Mouse (Mus musculus) hindbrain, embryonic 16.5 days (tissue): ENCODE measurements around the gene Slc25a41. TPM values are rescaled to one million over a fixed set of nuclear protein-coding genes. Genes with fewer than 3 reads are reported as not detected.

ENCODE experiments used
- ATAC-seq: fragments of 200-750 bp; cut with Nextera tagmentation; 2 replicates; pipeline ENCODE4 v1.8.0; 2017; ENCODE audit warnings: moderate TSS enrichment, moderate library complexity
- H3K27ac ChIP-seq: fragments of 300-500 bp; sonication (generic); 2 replicates; pipeline ENCODE4 v1.5.1; 2014; ENCODE audit warnings: low read depth, mild to moderate bottlenecking, control low read depth, low read length, moderate library complexity
- H3K27me3 ChIP-seq: fragments of 300-500 bp; sonication (generic); replicated peaks from 2 replicates; pipeline ENCODE4 v1.6.1; 2014; ENCODE audit warnings: low read length; ENCODE audit not compliant: control insufficient read depth, insufficient read depth
- H3K36me3 ChIP-seq: fragments of 300-500 bp; sonication (generic); 2 replicates; pipeline ENCODE4 v1.6.1; 2014; ENCODE audit warnings: mild to moderate bottlenecking, low read length, moderate library complexity, mixed read lengths; ENCODE audit not compliant: control insufficient read depth, insufficient read depth
- H3K4me1 ChIP-seq: fragments of 300-500 bp; sonication (generic); 2 replicates; pipeline ENCODE4 v1.6.1; 2014; ENCODE audit warnings: low read depth, low read length; ENCODE audit not compliant: control insufficient read depth, insufficient read depth
- H3K4me2 ChIP-seq: fragments of 300-500 bp; sonication (generic); 2 replicates; pipeline ENCODE4 v1.6.1; 2014; ENCODE audit warnings: mild to moderate bottlenecking, low read length, control low read depth, moderate library complexity
- H3K4me3 ChIP-seq: fragments of 300-500 bp; sonication (generic); 2 replicates; pipeline ENCODE4 v1.5.1; 2014; ENCODE audit warnings: mild to moderate bottlenecking, low read length, control low read depth, moderate library complexity
- H3K9ac ChIP-seq: fragments of 300-500 bp; sonication (generic); 2 replicates; pipeline ENCODE4 v1.6.1; 2014; ENCODE audit warnings: low read depth, mild to moderate bottlenecking, control low read depth, low read length, moderate library complexity
- H3K9me3 ChIP-seq: fragments of 300-500 bp; sonication (generic); 2 replicates; pipeline ENCODE4 v1.6.1; 2014; ENCODE audit warnings: mild to moderate bottlenecking, low read length, moderate library complexity; ENCODE audit not compliant: control insufficient read depth
- WGBS: fragments of 180-500 bp; shearing (Covaris S2); extraction: QIAGEN DNeasy Blood & Tissue Kit; methylation state at CpG from one replicate; pipeline ENCODE4 v1.1.7; 2014; 5-methylcytosine and 5-hydroxymethylcytosine counted together
- polyA plus RNA-seq: library from polyadenylated mRNA; unstranded; fragments of >200 nt; fragmentation: Nextera tagmentation; extraction: Ambion mirVana; gene quantifications from 2 replicates; pipeline ENCODE4 v1.2.1, GENCODE M21; 2015

Slc25a41 gene
- polyA plus RNA-seq, 1 experiment from 2014 or later = not detected

- peak; percentile 95 for ATAC-seq
- Histone ChIP-seq H3K4me1 (peaks cover 9% of the 10 kb centered on the region), H3K27me3 (no peaks in the 10 kb centered on the region), H3K27ac (peak overlapping the region; percentile 88), H3K36me3 (peaks cover 16% of the 10 kb centered on the region), H3K4me3 (peak overlapping the region; percentile 75), H3K4me2 (peak overlapping the region; percentile 56), H3K9ac (peak overlapping the region; percentile 83), H3K9me3 (no peaks in the 10 kb centered on the region)
- WGBS = 2% methylated on average over 25 of the region's 25 CpGs
Observed at GRCm38 (mm10) chr17:56989467-56990114, 51.9 kb downstream of the Slc25a41 start.

GRCm38 (mm10) chr17:56988921-56989430 is 52.5 kb downstream of the Slc25a41 start:
- H3K36me3 ChIP-seq = peaks cover 13% of the 10 kb centered on the region
- H3K27me3 ChIP-seq = no peaks in the 10 kb centered on the region
- H3K9me3 ChIP-seq = no peaks in the 10 kb centered on the region
- H3K27ac ChIP-seq = peak overlapping the region; percentile 88
- peak overlapping the region; percentile 56 for H3K4me2 ChIP-seq
- 66% methylated on average over 7 of the region's 7 CpGs for WGBS
- H3K4me1 ChIP-seq = peaks cover 9% of the 10 kb centered on the region
- ATAC-seq = no peak
- H3K4me3 ChIP-seq = peak overlapping the region; percentile 75
- no peak overlapping the region for H3K9ac ChIP-seq

- H3K36me3 ChIP-seq = peaks cover 8% of the 10 kb centered on the region
- no peak for ATAC-seq
- H3K9ac ChIP-seq = no peak overlapping the region
- no peak overlapping the region for H3K4me3 ChIP-seq
- peaks cover 9% of the 10 kb centered on the region for H3K4me1 ChIP-seq
- H3K27ac ChIP-seq = no peak overlapping the region
- H3K27me3 ChIP-seq = no peaks in the 10 kb centered on the region
- H3K4me2 ChIP-seq = no peak overlapping the region
- 87% methylated on average over 7 of the region's 7 CpGs for WGBS
- H3K9me3 ChIP-seq = no peaks in the 10 kb centered on the region
Observed at GRCm38 (mm10) chr17:56988441-56988840, 53.0 kb downstream of the Slc25a41 start.

- no peak for ATAC-seq
- 83% methylated on average over 3 of the region's 3 CpGs for WGBS
- Histone ChIP-seq H3K36me3 (no peaks in the 10 kb centered on the region), H3K9me3 (no peaks in the 10 kb centered on the region), H3K4me2 (no peak overlapping the region), H3K27ac (no peak overlapping the region), H3K4me3 (no peak overlapping the region), H3K4me1 (peaks cover 5% of the 10 kb centered on the region), H3K9ac (no peak overlapping the region), H3K27me3 (no peaks in the 10 kb centered on the region)
Observed at GRCm38 (mm10) chr17:56986105-56986805, 55.2 kb downstream of the Slc25a41 start.

GRCm38 (mm10) chr17:56985656-56986055 is 55.8 kb downstream of the Slc25a41 start:
- ATAC-seq = no peak
- H3K4me2 ChIP-seq = no peak overlapping the region
- no peaks in the 10 kb centered on the region for H3K4me1 ChIP-seq
- WGBS = 73% methylated on average over 3 of the region's 3 CpGs
- no peaks in the 10 kb centered on the region for H3K27me3 ChIP-seq
- H3K4me3 ChIP-seq = no peak overlapping the region
- no peak overlapping the region for H3K27ac ChIP-seq
- H3K36me3 ChIP-seq = no peaks in the 10 kb centered on the region
- H3K9ac ChIP-seq = no peak overlapping the region
- no peaks in the 10 kb centered on the region for H3K9me3 ChIP-seq

- 83% methylated on average over 9 of the region's 9 CpGs for WGBS
- Histone ChIP-seq H3K4me1 (no peaks in the 10 kb centered on the region), H3K4me3 (no peak overlapping the region), H3K27ac (no peak overlapping the region), H3K27me3 (no peaks in the 10 kb centered on the region), H3K4me2 (no peak overlapping the region), H3K9ac (no peak overlapping the region), H3K36me3 (no peaks in the 10 kb centered on the region), H3K9me3 (no peaks in the 10 kb centered on the region)
- no peak for ATAC-seq
Observed at GRCm38 (mm10) chr17:56984886-56985285, 56.6 kb downstream of the Slc25a41 start.

Other genes with a start within 250 kb of the Slc25a41 start
- 4.9 and 6.5 TPM in 2 replicates for gene Rfx2, start 210.6 kb downstream of the Slc25a41 start, polyA plus RNA-seq
- gene Acsbg2, start 167.2 kb downstream of the Slc25a41 start, polyA plus RNA-seq = not detected in 2 replicates
- gene 1700061G19Rik, start 166.2 kb downstream of the Slc25a41 start, polyA plus RNA-seq = 0.29 and 0.50 TPM in 2 replicates
- gene Mllt1, start 106.2 kb downstream of the Slc25a41 start, polyA plus RNA-seq = 58.2 and 82.3 TPM in 2 replicates
- gene Acer1, start 59.5 kb downstream of the Slc25a41 start, polyA plus RNA-seq = not detected in 2 replicates
- 162 and 168 TPM in 2 replicates for gene Clpp, start 51.3 kb downstream of the Slc25a41 start, polyA plus RNA-seq
- gene Alkbh7, start 44.3 kb downstream of the Slc25a41 start, polyA plus RNA-seq = 57.8 and 64.4 TPM in 2 replicates
- gene Pspn, start 41.6 kb downstream of the Slc25a41 start, polyA plus RNA-seq = 0.64 TPM in 1 of 2 replicates, not detected in the other
- gene Gtf2f1, start 30.4 kb downstream of the Slc25a41 start, polyA plus RNA-seq = 60.2 and 68.0 TPM in 2 replicates
- gene Gm17949, start 30.2 kb downstream of the Slc25a41 start, polyA plus RNA-seq = 0.31 and 0.51 TPM in 2 replicates
- gene Khsrp, start 10.1 kb downstream of the Slc25a41 start, polyA plus RNA-seq = 14.4 and 20.1 TPM in 2 replicates
- gene Crb3, start 17.5 kb upstream of the Slc25a41 start, polyA plus RNA-seq = 5.1 and 6.3 TPM in 2 replicates
- 43.2 and 44.7 TPM in 2 replicates for gene Slc25a23, start 18.2 kb upstream of the Slc25a41 start, polyA plus RNA-seq
- 3.8 and 4.7 TPM in 2 replicates for gene Dennd1c, start 36.9 kb upstream of the Slc25a41 start, polyA plus RNA-seq
- gene Tubb4a, start 46.1 kb upstream of the Slc25a41 start, polyA plus RNA-seq = 362 and 407 TPM in 2 replicates
- 8.7 and 9.3 TPM in 2 replicates for gene Tnfsf9, start 63.7 kb upstream of the Slc25a41 start, polyA plus RNA-seq
- gene Cd70, start 108.1 kb upstream of the Slc25a41 start, polyA plus RNA-seq = 1.9 and 2.1 TPM in 2 replicates
- gene Tnfsf14, start 152.5 kb upstream of the Slc25a41 start, polyA plus RNA-seq = not detected in 2 replicates
- gene C3, start 186.5 kb upstream of the Slc25a41 start, polyA plus RNA-seq = 2.1 TPM in 2 replicates
- 22.8 and 24.2 TPM in 2 replicates for gene Gpr108, start 206.8 kb upstream of the Slc25a41 start, polyA plus RNA-seq
- 10.1 and 11.6 TPM in 2 replicates for gene Trip10, start 207.8 kb upstream of the Slc25a41 start, polyA plus RNA-seq
- 1.4 and 1.7 TPM in 2 replicates for gene Vav1, start 237.4 kb upstream of the Slc25a41 start, polyA plus RNA-seq